Mouse (Mus musculus) adrenal gland, adult 18-20 months (tissue): Measurements from ENCODE around the gene Cstad. TPM values are rescaled to one million over a fixed set of nuclear protein-coding genes. Genes with fewer than 3 reads are reported as not detected.
A peak's percentile ranks its signal among the peaks of the same experiment; 100 is the strongest.

Experiments
- DNase-seq, 2 experiments: peaks; one replicate each; pipeline ENCODE4 v3.0.0; 2021 to 2022; ENCODE audit warnings: low spot score in 2 of 2
- total RNA-seq, 2 experiments: library from RNA; stranded (reverse); gene quantifications; 1 replicate in 1 of 2; 2 replicates in 1 of 2; pipeline ENCODE4 v1.2.3; 2021

Gene Cstad
- total RNA-seq, 2 experiments from 2014 or later, result 0.51 TPM; not detected in 1

DNA sequence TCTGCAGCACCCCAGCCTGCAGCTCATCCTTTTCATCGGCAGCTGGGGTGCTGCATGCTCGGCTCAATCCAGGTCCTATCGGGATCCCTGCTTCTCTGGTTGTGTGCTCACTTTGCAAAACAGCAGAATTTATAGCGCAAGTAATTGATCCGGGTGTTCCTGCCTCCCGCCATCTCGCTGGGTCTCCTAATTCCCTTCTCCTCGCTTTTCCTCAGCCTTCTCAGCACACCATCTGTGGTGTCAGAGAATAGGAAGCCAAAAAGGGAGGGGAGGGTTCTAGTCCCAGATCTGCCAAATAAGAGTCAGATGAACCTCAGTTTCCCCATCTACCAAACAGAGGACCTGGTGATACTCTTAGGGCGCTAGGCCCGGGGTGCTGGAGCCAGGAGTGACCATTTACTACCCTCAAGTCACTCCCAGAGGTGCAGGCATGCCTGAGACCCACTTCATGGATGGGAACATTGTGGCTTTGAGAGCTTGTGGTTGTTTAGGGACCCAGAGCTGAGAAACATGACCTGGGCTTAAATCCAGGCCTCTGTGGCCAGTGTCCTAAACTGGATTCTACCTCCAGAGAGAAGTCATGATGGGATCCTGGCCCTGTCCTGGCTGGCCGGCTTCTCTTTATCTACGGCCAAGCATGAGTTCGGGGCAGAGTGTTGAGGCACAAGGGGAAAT lies 1.1 kb upstream of the Cstad start:
- DNase-seq, result no peak

DNA sequence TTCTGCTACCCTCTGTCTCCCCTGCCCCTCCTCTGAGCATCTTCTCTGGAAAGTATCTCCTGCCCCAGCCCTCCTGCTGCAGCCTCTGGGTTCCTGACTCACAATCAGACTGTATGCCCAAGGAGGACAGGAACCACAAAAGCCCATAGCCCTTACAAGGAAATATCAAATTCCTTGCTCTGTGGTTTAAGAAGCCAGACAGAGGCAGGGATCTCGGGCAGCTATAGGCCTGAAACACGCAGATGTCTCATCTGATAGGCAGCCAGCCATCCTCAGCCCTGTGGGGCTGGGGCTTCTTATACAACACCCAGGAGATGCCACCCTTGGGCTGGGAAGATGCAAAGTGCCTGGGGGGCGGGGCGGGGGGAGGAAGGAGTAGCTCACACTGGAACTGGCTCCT lies 956 bp downstream of the Cstad start:
- DNase-seq, result no peak

DNA sequence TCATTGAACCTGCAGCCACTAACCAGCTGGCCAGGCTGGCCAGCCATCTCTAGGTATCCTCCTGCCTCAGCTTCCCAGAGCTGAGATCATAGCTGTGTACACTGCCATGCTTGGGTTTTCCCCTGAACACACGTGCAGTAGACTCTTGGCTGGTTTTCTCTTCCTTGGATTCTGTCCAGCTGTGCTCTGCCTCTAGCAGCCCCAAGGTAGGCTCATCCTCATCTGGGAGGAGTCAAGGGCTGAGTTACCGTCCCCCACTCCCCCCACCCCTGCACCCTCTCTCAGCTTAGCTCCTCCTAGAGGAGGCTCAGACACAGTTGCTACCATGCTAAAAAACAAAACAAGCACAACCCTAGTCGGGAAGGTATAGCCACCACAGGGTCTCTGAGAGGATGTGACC lies 4.8 kb downstream of the Cstad start:
- DNase-seq, result no peak

DNA sequence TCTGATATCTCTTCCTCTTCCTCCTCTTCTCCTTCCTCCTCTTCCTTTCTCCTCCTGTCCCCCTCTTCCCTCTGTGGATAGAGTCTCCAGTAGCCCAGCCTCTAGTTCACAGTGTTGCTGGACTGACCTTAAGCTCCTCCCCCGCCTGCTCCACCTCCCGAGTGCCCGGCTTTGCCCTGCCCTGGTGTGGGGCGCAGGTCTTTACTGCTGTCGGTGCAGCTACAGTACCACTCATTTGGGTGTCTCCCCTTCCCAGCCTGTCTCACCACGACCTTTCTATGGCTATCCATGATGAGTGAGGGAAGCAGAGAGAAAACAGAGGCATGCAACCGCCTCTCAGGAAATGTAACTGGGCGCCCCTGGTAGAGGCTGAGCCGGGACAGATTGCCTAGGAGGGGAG lies 5.5 kb downstream of the Cstad start:
- DNase-seq, result peak; percentile 56 to 60

DNA sequence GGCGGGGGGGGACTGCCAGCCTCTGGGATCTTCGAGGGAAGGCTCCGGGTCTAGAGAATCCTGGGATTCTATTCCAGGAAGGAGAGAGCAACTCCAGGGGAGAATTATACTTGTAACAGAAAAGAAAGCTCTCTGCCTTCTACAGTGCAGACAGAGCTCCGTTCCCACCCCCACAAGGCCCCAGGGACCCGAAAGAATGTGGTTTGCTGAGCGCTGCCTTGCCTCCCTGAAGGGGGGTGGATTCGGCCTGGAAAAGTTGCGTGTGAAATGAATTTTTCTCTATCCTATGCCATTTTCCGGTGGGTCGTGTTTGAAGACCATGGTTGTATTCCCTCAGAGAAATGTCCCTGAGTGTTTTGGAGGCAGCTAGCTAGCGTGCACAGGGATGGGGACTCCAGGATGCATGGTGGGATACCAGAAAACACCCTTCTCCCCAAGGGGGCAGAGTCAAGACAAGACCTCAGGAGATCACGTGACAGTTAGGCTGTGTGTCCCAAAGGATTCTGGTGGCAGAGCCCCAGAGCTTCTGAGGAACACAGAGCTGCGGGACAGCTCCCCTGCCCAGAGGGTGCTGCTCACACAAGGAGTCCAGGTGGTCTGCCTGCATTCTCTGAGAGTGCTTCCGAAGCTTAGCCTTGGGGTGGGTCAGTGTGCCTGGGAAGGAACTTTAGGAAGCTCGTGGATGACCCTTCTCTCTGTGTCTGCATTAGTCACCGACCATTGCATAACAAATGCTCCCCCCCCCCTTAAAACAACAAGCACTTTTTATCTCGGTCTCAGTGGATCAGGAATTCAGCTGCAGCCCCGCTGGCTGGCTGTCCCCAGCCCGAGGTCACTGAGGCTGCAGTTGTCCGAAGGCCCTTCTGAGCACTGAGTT lies 6.4 kb downstream of the Cstad start:
- no peak for DNase-seq

DNA sequence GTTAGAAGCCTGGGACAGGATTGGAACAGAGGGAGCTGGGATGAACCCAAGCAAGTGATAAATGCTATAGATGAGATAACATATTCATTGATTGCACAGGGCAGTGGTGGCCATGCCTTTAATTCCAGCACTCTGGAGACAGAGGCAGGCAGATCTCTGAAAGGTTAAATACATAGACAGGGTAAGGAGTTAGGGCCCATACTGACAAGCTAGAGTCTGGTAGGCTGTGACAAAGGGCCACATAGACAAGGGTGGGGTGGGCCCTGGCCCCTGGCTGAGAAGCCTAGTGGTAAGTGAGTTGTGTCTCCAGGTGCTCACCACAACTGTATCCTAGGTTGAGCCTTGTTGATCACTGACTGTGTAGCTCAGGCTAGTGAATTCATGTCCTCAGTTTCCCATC lies 7.6 kb downstream of the Cstad start:
- no peak for DNase-seq

DNA sequence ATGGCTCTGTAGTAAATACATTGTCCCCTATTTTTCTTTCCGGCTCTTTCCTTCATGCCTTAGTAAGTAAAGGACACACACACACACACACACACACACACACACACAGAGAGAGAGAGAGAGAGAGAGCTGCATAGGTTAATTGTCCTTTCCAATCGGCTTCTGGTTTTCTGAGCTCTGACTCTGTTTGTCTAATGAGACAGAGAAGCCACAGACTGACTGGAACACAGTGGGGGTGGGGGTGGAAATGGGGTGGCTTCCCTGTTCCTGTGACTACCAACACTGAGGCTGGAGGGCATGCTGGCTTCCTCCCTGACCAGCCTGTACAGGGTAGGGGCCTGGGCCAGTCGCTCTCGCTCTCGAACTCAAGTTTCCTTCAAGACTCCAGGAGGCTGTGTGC lies 8.9 kb downstream of the Cstad start:
- no peak for DNase-seq

DNA sequence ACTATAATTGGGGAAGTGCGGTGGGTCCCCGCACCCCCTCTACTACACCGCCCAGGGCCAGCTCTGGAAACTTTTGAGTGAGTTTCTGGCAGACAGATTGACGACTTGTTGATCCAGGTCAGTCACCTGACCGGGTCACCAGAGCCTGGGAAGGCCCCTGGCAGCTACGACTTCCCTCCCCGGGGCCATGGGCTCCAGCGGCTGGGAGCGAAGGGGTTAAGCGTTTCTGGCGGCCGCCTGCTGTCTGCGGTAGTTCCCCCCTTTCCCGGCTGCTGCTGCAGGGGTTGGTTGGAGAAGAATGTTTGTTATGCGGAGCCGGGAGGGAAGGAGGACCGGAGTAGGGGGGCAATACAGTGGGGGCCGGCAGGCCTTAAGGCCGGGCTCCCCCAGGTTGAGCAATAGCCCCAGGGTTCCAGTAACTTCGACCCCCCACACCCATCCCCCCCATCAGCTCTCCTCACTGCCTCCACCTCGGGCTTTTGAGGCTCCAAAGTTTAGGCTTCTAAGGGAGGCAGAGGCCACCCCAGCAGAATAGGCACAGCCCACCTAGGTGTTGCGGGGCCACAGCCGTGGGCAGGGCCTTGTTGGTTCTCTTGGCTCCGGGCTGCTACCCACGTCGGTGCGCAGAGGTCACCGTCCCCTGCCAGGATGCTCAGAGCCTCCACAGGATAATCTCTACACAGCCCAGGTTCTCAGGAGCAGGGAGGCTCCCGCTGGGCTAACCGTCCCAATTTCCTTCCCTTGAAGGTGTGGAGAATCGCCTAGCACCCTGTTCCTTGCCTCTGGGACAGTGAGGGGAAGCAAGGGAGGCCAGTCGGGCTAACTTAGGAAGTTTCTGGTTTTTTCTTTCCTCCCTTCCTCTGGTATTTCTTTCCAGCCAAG lies 10.3 kb downstream of the Cstad start:
- DNase-seq, result no peak

DNA sequence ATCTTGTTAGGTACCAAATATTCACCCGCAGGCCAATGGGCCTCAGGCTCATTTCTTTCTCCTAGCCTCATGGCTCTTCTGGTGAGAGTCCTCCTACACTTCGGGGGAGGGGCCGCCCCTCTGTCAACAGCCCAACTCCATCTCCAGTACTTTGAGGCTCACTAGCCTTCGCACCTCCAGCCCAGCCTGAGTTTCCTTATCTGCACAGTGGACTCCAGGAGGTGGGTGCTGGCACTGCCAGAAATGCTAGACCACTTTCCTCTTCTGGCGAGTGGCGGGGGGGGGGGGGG lies 10.9 kb downstream of the Cstad start:
- DNase-seq, result no peak

DNA sequence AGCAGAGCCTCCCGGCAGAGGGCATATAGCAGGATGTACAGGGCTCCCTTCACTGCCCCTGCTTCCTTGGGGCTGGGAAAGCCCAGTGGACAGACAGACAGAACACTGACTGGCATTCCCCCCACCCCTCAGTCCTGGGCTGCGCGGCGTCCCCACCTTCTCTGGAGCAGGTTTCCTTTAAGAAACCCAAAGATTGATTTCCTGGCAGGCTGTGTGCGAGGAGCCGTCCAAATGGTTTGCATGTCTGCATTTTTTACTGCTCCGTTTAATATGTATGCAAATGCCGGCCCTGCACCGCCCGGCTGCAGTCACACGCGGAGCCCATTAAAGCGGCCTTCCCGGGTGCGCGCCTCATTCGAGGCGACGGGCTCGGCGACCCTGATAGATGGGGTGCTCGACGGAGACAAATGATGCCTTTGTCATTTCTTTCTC lies 11.8 kb downstream of the Cstad start:
- no peak for DNase-seq

DNA sequence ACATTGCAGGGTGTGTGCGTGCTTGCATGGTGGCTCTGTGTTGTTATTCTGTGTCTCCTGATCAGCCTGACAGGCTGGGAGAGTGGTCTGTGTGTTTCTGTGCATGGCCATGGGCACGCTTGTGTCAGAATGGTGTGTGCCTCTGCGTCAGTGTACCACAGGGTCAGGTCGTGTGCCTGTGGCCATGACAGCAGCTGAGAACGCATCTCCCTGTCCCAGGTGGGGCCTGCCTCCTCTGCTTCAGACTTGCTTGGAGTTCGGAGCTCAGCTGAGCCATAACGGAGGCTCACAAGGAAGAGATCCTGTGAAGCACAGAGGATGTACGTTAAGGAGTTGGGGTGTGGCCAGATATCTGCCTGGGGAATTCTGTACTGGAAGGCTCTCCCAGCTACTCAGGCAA lies 13.1 kb downstream of the Cstad start:
- no peak for DNase-seq

DNA sequence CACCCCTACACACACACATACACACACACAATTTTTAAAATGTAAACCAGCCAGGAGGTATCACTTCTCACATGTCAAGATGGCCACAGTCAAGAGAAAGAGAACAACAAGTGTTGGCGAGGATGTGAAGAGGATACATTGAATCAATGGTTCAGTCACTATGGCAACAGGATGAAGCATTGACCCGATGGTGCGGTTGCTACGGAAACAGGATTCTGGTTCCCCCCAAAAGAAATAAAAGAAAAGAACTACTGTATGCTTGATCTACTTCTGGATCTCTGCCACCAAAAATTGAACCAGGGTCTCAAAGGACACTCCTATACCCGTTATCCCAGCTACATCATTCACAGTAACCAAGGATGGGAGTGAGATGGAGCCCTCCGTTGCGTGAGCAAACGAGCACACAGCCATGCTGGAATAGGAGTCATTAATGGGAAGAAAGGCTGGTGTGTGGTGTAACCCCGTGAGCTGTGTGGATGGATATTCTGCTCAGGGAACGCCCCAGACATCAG lies 13.9 kb downstream of the Cstad start:
- no peak for DNase-seq

DNA sequence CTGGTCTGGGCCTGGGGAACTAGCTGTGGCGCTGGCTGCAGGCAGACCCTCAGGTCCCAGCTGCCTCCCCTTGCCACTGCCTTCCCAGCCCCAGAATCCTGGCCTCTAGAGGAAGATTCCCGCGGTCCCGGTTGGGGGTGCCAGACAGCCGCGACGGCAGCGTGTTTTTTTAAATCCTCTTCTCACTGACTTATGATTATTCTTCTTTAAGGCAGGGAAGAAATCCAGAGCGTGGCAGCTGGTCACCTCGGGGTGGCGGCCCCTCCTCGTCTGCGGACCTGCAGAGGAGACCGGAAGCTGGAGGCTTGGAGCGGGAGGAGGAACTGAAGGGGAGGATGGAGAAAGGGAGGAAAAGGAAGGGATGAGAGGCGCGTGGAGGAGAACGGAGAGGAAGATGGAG lies 18.7 kb downstream of the Cstad start:
- peak; percentile 46 for DNase-seq

DNA sequence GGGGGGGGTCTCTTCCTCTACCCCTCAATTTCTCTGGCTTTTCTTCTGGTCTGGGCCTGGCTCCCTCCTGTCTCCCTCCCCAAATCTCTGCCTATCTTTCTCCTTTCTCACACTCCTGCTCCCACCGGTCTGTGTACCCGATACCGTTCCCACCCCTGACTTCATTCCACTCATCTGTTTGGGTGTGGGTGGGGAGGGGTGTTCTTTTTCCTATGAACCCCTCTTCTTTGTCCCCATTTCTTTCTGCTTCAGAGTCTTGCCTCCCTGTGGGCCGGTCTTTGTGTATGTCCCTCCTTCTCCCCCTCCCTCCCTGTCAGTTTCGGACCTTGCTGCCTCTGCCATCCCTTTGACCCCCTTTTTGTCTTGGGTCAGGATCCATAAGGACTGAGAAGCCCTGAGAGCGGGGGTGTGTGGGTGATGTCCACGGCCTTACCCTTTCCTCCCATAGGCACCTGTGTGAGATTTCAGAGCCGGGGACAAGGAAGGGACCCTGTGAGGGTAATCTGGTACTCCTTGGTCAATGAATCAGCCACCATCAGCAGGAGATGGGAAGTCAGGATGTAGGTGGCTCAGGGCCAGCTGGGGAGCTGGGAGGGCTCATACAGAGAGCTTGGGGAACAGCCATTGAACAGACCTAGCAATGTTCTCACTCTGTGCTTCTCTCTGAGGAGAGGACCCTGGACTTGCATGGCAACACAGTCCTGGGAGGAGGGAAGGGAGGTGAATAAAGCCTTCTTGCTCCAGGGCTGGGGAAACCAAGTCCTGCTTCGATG lies 19.5 kb downstream of the Cstad start:
- no peak for DNase-seq

DNA sequence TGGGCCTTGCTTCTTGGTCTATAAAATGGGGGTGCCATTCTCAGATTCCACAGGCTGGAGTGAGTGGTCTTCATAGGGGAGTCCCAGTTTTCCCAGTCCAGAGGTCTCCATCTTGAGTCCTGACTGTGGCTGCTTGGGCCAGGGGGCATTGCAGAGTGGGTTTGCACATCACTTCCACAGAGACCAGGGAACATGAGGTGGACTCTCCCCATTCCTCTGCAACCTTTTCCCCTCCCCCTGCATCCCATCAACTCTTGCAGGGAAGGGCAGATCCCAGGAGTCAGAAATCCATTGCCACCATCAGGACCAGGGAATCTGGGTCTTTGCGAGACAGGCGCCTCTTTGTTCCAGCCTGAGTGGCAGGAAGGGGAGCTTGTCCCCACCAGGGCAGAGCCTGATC lies 21.0 kb downstream of the Cstad start:
- DNase-seq, result no peak

DNA sequence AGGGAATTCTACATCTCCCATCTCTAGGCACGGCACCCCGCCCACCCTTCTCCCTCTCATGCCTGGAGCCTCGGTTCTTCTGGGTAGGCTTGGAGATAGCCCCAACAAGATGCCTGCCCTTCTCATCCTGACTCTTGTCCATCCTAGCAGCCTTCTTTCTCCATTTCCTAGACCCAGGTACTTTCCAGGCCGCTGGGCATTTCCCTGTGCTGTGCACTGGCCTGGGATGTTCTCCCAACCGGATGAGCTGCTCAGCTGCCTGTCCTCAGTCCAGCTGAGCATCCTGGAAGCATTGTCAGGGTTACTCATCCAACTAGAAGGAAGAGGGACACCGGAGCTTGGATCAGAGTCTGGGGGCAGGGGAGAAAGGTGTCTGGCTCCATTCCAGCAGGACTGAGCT lies 21.6 kb downstream of the Cstad start:
- no peak for DNase-seq

DNA sequence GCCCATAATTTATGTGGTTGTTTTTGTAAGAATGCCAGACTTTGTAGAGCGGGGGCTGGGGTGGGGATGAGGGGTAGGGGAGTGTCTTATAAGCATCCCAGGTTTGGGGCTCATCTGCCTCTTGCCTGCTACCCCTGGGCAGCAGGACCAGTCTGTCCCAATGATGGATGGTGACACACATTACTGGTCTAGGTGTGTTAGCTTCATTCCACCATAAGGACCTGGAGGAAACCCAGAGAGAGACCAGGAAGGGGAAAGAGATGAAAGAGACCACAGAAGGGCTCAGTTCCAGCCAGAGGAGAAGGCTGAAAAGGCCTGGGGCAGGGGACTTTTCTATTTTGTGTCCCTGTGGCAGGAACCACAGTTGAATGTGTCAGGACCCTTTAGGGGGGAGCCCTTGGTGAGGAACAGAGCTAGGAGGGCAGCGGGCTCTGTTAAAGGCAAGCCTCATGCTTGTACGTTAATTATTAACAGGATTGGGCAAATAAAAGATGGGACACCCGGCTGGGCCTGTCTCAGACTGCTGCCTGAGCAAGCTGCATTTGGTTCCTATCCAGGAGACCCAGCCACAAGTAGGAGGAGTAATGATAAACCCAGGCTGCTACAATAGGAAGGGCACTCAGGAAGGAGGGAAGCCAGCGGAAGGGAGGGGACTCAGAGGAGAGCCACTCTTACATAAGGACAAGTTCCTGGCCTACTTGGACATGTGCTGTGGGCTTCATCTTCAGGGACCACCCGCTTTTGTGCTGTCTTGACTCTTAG lies 23.8 kb downstream of the Cstad start:
- no peak for DNase-seq

DNA sequence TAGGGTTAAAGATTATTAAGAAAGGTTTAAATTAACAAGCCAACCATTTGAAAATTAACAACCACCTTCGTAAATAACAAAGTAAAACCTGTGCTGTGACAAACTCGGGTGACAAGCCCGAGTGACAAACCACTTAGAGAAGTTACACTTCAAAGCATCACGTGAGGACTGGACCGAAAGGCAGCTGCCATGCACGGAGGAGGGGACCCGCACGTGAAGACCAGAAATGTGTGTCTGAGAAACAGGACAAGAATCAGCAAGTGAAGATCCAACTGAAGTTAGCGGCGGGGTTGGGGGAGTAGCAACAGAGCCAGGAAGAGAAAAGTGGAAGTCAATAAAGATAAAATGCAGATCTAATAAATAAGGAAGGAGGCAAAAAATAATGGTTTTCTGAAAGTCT lies 29.0 kb downstream of the Cstad start:
- DNase-seq, result no peak

DNA sequence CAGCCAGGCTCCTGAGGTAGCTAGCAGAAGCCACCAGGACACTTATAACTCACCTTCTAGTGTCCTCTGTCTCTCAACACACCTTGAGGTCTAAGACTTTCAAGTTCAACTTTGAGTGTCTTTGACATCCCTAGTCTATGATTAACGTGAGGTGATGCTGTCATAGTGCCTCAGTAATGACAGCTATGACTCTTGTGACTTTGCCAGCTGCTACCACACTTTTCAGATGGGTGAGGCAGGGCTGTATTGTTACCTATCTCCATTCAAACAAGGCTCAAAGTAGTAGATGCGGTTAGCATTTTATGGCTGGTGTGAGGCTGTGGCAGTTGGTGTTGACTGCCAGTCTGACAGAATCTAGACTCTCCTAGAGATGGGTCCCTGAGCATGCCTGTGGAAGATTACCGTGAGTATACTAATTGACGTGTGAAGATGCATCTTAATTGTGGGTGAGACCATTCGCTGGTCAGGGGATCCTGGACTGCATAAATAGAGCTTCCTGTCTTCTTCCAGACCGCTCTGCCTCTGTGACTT lies 30.5 kb downstream of the Cstad start:
- DNase-seq, result no peak
